Mouse (Mus musculus) midbrain, postnatal 0 days (tissue): Measurements from ENCODE around the gene Sos2. TPM values are rescaled to one million over a fixed set of nuclear protein-coding genes. Genes with fewer than 3 reads are reported as not detected.

Experiments used
- ATAC-seq: fragments of 200-750 bp; cut with Nextera tagmentation; 2 replicates; pipeline ENCODE4 v1.8.0; 2017; ENCODE audit warnings: moderate number of reproducible peaks, mild to moderate bottlenecking, moderate TSS enrichment, moderate library complexity; ENCODE audit not compliant: low FRiP score
- DNase-seq: peaks from one replicate; pipeline ENCODE4 v3.0.0-alpha.2; 2015; ENCODE audit warnings: low spot score
- H3K27ac ChIP-seq: fragments of 300-500 bp; sonication (generic); 2 replicates; pipeline ENCODE4 v1.5.1; 2014; ENCODE audit warnings: low read depth, mild to moderate bottlenecking, low read length, mixed read lengths
- H3K27me3 ChIP-seq: fragments of 300-500 bp; sonication (generic); 2 replicates; pipeline ENCODE4 v1.6.1; 2014; ENCODE audit warnings: low read length, control low read depth, mixed read lengths; ENCODE audit not compliant: insufficient read depth
- H3K36me3 ChIP-seq: fragments of 300-500 bp; sonication (generic); 2 replicates; pipeline ENCODE4 v1.6.1; 2014; ENCODE audit warnings: low read length, control low read depth, mixed read lengths; ENCODE audit not compliant: insufficient read depth
- H3K4me1 ChIP-seq: fragments of 300-500 bp; sonication (generic); 2 replicates; pipeline ENCODE4 v1.6.1; 2014; ENCODE audit warnings: mild to moderate bottlenecking, control low read depth, antibody characterized with exemption, low read length, mixed read lengths; ENCODE audit not compliant: insufficient read depth
- H3K4me2 ChIP-seq: fragments of 300-500 bp; sonication (generic); 2 replicates; pipeline ENCODE4 v1.6.1; 2014; ENCODE audit warnings: low read depth, mild to moderate bottlenecking, low read length, mixed read lengths; ENCODE audit not compliant: poor library complexity, severe bottlenecking
- H3K4me3 ChIP-seq: fragments of 300-500 bp; sonication (generic); 2 replicates; pipeline ENCODE4 v1.5.1; 2014; ENCODE audit warnings: low read depth, mild to moderate bottlenecking, low read length, moderate library complexity
- H3K9ac ChIP-seq: fragments of 300-500 bp; sonication (generic); replicated peaks from 2 replicates; pipeline ENCODE4 v1.6.1; 2014; ENCODE audit warnings: mild to moderate bottlenecking, low read length, moderate library complexity, mixed read lengths; ENCODE audit not compliant: poor library complexity, severe bottlenecking
- H3K9me3 ChIP-seq: fragments of 300-500 bp; sonication (generic); 2 replicates; pipeline ENCODE4 v1.6.1; 2016; ENCODE audit warnings: low read length, control low read depth
- CTCF ChIP-seq: IDR thresholded peaks from 2 replicates; pipeline ENCODE4 v1.5.1; 2016; ENCODE audit warnings: antibody characterized with exemption, mild to moderate bottlenecking
- WGBS: fragments of 180-500 bp; shearing (Covaris S2); extraction: QIAGEN DNeasy Blood & Tissue Kit; methylation state at CpG from one replicate; pipeline ENCODE4 v1.1.7; 2014; 5-methylcytosine and 5-hydroxymethylcytosine counted together
- polyA plus RNA-seq: library from polyadenylated mRNA; unstranded; fragments of >200 nt; fragmentation: Nextera tagmentation; extraction: Ambion mirVana; gene quantifications from 2 replicates; pipeline ENCODE4 v1.2.1, GENCODE M21; 2015
- total RNA-seq: library from RNA; depleted of rRNA; stranded (reverse); fragments of >200 nt; gene quantifications from 2 replicates; pipeline ENCODE4 v1.2.3, GENCODE M21; 2014

Gene Sos2
- total and polyA plus RNA-seq, 2 experiments from 2014 or later, result 7.7 to 32.3 TPM

DNA sequence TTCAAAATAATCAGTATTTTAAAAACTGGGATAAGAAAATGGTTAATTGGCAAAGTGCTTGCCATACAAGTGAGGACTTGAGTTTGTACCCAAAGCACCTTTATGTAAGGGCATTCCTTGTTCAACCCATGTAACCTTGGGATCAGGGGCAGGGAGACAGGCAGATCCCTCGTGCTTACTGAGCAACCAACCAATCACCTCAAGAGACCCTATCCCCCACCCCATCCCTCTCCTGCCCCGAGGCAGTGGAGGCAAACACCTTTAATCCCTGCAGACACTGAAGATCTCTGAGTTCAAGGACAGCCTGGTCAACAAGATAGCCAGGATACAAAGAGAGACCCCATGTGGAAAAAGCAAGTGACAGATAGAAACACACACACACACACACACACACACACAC is 41.7 kb upstream of the Sos2 start:
- no peak overlapping the region for H3K9ac ChIP-seq
- no peak overlapping the region for H3K27ac ChIP-seq
- no peak overlapping the region for H3K4me3 ChIP-seq
- peak overlapping the region; percentile 86 for H3K4me2 ChIP-seq
- ATAC-seq (no peak), DNase-seq (no peak)
- no peaks in the 10 kb centered on the region for H3K9me3 ChIP-seq
- H3K27me3 ChIP-seq, result no peaks in the 10 kb centered on the region
- no peaks in the 10 kb centered on the region; the same call in 1 of the 2 replicates for H3K36me3 ChIP-seq
- WGBS, result 54% methylated on average over 2 of the region's 2 CpGs
- TF ChIP-seq CTCF, result no peak
- peaks cover 6% of the 10 kb centered on the region; the same call in 1 of the 2 replicates for H3K4me1 ChIP-seq

DNA sequence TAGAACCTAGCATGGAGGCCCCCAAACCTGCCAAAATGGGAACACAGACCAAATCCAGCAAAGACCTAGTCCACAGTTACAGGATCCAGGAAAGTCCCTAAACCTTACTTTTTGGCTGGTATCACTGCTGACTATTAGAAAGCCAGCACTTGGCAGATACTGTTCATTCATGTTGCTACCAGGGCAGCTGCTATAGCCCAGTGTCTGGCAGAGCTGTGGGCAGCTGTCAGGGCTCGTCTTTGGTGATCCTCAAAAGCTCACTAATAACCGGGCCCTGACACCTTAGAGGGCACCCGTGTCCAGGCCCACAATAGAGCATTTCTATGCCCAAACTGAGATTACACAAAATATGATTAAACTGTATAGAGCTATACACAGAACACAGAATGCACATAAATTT is 41.2 kb upstream of the Sos2 start:
- Histone ChIP-seq H3K4me1 (peaks cover 6% of the 10 kb centered on the region; the same call in 1 of the 2 replicates), H3K4me3 (no peak overlapping the region), H3K9ac (no peak overlapping the region), H3K4me2 (no peak overlapping the region), H3K27me3 (no peaks in the 10 kb centered on the region), H3K9me3 (no peaks in the 10 kb centered on the region), H3K36me3 (no peaks in the 10 kb centered on the region; the same call in 1 of the 2 replicates), H3K27ac (no peak overlapping the region)
- TF ChIP-seq CTCF, result no peak
- DNase-seq (no peak), ATAC-seq (no peak)
- WGBS, result 86% methylated on average over 3 of the region's 3 CpGs

DNA sequence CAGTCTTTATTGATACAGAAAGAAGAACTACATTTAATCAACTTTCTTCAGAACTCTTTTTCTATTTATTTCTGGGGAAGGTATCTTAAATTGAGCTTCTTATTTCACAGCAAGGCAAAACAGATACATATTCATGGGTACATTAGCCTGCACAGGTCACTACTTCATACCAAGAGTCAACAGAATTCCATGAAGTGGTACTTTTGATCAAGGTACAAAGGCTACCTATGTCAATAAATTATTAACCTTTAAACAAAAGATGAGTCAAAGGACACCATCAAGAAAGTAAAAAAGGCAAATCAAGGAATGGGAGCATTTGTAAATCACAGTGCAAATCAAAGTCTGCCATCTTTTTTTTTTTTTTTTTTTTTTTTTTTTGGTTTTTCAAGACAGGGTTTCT is 32.0 kb upstream of the Sos2 start:
- Histone ChIP-seq H3K4me2 (no peak overlapping the region), H3K27ac (no peak overlapping the region), H3K27me3 (no peaks in the 10 kb centered on the region), H3K4me3 (no peak overlapping the region), H3K9me3 (no peaks in the 10 kb centered on the region), H3K36me3 (no peaks in the 10 kb centered on the region; the same call in 1 of the 2 replicates), H3K9ac (no peak overlapping the region), H3K4me1 (no peaks in the 10 kb centered on the region)
- TF ChIP-seq CTCF, result no peak
- DNase-seq, result no peak
- no peak for ATAC-seq

DNA sequence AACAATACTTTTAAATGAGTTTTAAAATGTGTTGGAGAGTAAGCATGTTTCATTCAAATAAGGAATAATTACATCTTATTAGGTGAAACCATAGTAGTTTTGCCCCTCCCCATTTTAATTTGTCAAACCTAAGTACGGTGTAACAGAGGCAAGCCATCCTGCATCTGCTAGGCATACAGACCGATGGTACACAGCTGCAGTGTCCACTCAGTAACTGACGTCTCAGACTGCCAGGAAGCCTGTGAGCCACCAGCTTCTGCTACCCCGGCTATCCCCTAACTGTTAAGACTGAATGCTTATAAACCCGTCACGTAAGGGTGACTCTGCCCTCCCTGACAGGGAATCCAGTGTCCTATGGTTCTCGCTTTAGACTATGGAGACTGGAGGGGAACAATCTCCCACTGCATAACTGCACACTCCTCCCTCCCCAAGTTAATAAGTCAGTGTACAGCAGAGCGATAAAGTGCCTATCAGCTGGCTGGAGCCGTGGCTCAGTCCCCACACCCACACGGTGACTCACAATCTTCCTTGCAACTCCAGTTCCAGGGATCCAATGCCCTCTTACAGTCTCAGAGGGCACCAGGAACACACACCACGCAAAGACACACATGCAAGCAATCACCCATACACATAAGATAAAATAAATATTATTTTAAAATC is 23.3 kb upstream of the Sos2 start:
- Histone ChIP-seq H3K4me2 (no peak overlapping the region), H3K27ac (no peak overlapping the region), H3K9ac (no peak overlapping the region), H3K4me3 (no peak overlapping the region), H3K9me3 (no peaks in the 10 kb centered on the region), H3K36me3 (peaks cover 6% of the 10 kb centered on the region; the same call in 1 of the 2 replicates), H3K27me3 (no peaks in the 10 kb centered on the region), H3K4me1 (no peaks in the 10 kb centered on the region)
- 93% methylated on average over 11 of the region's 11 CpGs for WGBS
- TF ChIP-seq CTCF, result no peak
- ATAC-seq (no peak), DNase-seq (no peak)

DNA sequence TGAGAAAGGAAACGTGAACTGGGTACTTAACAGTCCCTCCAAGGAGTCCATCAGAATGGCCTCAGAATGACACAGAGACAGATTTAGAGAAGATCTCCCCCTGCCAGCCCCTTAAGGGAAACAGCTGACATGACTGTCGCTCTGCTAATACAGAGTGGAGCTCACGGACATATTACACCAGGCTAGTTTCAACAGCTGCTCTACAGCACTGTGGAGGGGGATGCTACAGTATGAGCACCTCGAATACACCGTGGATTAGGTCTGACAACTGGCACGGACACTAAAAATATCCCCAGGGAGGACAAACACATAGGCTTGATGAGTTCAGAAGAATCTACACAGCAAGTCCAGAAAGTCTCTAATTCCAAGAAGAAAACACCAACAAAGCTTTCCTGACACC is 16.7 kb upstream of the Sos2 start:
- TF ChIP-seq CTCF, result no peak
- DNase-seq (no peak), ATAC-seq (no peak)
- H3K4me3 ChIP-seq, result no peak overlapping the region
- no peaks in the 10 kb centered on the region for H3K9me3 ChIP-seq
- 84% methylated on average over 6 of the region's 6 CpGs for WGBS
- no peaks in the 10 kb centered on the region for H3K27me3 ChIP-seq
- H3K4me2 ChIP-seq, result no peak overlapping the region
- H3K27ac ChIP-seq, result no peak overlapping the region
- no peaks in the 10 kb centered on the region for H3K4me1 ChIP-seq
- peaks cover 11% of the 10 kb centered on the region; the same call in 1 of the 2 replicates for H3K36me3 ChIP-seq
- H3K9ac ChIP-seq, result no peak overlapping the region

DNA sequence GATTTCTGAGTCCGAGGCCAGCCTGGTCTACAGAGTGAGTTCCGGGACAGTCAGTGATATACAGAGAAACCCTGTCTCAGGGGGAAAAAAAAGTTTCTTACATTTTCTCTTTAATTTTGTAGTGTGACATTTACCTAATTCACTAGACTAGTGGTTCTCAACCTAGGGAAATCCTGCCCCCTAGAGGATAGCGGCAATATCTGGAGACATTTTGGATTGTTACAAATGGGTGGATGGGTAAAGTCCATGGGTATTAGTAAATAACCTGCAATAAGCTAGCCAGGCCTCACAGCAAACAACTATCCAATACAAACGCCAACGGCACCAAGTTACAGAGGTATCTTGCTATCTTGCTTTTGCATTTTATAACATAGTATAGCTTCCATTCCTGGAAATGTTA is 15.1 kb upstream of the Sos2 start:
- H3K36me3 ChIP-seq, result peaks cover 11% of the 10 kb centered on the region; the same call in 1 of the 2 replicates
- 75% methylated on average over 5 of the region's 5 CpGs for WGBS
- no peak overlapping the region for H3K9ac ChIP-seq
- no peaks in the 10 kb centered on the region for H3K27me3 ChIP-seq
- H3K27ac ChIP-seq, result no peak overlapping the region
- H3K9me3 ChIP-seq, result no peaks in the 10 kb centered on the region
- no peaks in the 10 kb centered on the region for H3K4me1 ChIP-seq
- ATAC-seq (no peak), DNase-seq (peak; percentile 49)
- peak; percentile 71 for TF ChIP-seq CTCF
- H3K4me3 ChIP-seq, result no peak overlapping the region
- H3K4me2 ChIP-seq, result no peak overlapping the region
